Mouse (Mus musculus) monocyte, adult 2 months (primary cell): ENCODE data around the gene Fbxl14.
A peak's percentile ranks its signal among the peaks of the same experiment; 100 is the strongest.

Source experiments
- DNase-seq, 2 experiments: peaks; one replicate each; pipeline ENCODE4 v3.0.0; 2022; ENCODE audit warnings: low spot score in 2 of 2, low read depth in 1 of 2

The Fbxl14 gene

DNA sequence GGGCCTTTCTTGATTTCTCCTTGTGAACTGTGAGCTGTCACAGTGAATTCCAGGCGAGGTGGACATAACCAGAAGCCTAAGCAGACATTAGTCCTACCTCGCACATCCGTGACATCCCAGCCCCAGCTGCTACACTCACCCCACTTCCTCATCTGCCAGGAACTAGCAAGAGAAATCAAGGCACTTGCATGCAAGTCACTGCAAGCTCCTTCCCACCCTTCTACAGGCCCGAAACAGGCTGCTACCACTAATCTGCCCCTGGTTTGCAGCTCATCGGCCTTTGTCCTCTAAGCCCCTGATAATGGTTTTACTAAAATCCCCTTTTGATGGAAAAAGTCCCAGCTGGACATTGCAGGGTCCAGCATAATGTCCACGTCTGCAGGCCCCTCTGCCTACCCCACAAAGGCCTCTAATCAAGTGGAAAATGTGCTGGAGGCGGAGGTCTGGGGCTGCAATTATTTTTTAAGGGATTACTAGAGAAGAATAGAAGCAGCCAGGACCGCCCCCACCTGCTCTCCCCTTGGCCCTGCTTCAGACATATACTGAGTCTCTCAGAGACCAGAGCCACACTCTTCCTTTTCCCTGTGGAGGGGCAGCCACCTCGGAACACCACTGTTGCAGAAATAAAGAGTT lies 12.6 kb downstream of the Fbxl14 start:
- DNase-seq = no peak

DNA sequence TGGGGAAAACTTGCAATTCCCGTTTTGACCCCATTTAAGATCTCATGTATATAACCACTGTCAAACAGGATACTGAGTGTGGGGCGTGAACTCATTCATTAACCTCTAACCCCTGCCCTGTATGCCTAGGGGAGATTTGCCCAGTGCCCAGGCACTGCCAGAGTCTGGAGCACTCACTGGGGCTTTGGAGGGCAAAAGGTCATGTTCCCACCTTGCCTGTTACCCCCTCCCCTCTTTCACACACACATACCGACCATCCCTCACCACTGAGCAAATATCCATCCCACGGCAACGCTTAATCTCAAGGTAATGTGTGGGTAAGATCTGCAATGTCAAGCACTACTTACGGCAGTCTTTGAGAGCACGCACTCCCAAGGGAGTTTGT lies 13.2 kb downstream of the Fbxl14 start:
- no peak for DNase-seq

DNA sequence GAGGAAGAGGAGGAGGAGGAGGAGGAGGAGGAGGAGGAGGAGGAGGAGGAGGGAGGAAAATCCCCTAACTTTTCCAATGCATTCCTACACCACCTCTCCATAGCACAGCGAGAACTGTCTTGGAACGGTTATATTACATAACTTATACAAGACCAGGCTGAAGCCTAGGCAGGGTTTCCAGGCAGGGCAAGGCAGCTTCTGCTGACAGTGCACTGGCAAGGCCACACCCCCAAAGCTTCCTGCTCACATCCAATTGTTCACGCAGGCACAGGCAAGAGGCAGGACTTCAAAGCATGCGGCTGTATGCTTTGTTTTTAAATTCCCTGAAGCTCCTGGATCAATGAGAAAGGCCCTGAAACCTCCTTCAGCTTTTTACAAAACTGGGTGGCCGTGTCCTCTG lies 19.8 kb downstream of the Fbxl14 start:
- no peak for DNase-seq

DNA sequence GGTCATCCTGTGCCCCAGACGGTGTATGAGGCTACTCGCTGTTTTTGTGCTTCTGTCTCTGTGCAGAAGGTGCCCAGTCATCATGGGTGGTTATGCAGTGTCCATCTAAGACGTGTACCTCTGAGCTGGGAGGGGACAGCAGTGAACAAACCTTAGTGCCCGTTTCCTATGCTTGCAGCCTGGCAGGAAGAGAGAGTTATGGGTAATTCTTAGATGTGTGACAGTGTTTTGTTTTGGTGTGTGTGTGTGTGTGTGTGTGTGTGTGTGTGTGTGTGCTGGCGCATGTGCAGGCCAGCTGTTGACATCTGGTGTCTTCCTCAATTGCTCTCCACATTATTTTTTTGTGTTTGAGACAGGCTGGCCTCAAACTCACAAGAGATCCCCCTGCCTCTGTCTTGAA lies 20.6 kb downstream of the Fbxl14 start:
- DNase-seq = no peak

DNA sequence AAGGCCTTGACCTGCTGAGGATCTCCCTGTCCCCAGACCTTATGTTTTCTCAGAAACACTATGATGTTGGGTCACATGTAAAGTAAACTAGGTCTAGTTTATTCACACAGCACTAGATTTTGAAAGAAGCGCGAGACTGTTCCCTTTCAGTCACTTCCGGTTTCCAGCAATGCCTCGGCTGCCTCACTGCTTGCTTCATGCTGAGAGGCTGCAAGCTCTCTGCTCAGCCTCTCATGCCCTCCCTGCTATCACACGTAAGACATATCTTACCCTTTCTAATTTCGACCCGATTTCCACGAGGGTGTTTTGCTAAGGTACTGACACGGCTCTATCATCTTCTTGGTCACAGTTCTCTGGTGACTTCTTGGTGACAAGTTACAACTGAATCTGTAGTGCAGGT lies 22.6 kb downstream of the Fbxl14 start:
- DNase-seq = peak in 1 of 2 experiments; percentile 35

DNA sequence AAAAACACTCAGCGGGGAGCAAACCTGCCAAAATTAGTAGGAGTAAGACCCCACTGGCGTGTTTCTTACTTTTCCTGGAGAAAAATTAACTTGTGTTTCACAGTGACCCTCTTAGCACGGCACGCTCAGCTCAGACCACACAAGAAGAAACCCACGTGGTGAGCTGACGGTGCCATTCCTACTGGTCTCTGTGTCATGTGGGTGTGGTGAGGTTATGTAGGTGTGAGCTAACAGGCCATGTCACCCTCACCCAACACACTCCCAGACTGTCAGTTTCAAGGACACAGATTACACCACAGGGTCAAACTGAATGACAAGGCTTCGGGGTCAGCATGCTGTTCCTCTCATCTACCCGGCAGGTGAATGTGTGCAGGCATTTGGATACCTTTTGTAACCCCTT lies 25.3 kb downstream of the Fbxl14 start:
- no peak for DNase-seq

DNA sequence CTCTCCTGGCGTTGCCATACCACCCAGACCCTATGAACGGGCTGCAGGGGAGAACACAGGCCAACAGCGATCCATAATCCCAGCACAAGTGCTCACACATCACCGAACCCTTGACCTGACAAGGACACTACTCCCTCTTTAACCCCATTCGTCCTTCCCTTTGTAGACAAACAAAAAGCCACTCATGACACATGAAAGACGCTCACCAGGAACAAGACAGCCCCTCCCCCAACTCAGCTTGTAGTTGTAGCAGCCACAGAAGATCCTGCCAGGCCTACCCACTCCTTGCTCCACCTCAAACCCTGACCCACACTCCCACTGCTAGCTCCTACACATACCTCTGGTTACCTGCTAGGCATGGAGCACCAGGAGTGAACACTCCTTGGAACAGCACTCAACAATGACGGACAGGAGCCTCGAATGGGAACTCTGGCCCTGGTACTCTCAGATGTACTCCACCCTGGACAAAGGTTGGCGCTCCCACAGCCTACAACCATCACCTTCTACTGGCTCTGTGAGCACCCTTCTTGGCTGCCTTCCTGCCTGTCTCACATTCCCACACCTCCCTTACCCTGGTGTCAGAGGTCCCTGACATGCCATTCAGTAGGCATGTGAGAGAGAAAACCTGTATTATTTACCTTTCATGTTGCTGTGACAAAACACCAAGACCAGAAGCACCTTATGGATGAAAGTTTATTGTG lies 26.2 kb downstream of the Fbxl14 start:
- DNase-seq = no peak

DNA sequence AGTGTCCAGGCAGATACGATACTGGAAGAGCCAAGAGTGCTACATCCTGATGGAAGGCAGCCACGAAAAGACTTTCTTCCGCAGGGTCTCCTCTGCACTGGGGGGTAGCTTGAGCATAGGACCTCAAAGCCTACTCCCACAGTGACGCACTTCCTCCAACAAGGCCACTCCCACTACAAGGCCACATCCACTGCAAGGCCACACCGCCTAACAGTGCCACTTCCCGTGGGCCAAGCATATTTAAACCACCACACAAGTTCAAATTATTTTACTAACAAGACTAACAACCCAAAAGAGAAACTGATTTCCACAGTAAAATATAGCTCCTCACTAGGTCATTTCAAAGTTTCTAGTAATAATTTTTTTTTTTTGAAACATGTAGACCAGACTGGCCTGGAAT lies 28.8 kb downstream of the Fbxl14 start:
- DNase-seq = no peak

DNA sequence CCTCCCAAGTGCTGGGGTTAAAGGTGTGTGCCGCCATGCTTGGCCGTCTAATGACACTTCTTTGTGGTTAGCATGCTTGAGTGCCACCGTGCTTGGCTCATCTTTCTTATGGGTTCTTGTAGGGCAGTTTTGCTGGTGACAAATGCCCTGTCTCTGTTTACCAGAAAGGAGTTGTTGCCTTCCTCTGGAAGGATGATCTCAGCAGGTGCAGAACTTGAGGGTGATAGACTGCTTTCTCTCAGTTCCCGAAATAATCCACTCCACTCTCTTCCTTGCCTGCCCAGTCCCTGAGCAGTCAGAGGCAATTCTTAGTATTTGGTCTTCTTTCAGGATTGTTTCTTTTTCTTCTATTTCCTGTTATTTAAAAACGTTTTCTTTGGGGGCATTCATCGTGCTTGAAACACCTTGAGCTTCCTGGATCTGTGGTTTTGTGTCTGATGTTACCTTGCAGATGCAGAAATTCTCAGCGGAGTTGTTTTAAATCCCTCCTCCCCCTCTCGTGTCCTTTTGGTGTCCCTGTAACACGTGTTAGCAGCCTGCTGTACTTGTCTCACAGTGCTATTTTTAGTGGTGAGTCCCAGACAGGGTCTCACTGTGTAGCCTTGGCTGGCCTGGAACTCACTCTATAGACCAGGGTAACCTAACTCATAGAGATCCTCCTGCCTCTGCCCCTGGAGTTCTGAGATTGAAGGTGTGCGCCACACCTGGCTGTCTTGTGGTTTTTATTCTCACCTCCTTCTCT lies 29.3 kb downstream of the Fbxl14 start:
- no peak for DNase-seq

DNA sequence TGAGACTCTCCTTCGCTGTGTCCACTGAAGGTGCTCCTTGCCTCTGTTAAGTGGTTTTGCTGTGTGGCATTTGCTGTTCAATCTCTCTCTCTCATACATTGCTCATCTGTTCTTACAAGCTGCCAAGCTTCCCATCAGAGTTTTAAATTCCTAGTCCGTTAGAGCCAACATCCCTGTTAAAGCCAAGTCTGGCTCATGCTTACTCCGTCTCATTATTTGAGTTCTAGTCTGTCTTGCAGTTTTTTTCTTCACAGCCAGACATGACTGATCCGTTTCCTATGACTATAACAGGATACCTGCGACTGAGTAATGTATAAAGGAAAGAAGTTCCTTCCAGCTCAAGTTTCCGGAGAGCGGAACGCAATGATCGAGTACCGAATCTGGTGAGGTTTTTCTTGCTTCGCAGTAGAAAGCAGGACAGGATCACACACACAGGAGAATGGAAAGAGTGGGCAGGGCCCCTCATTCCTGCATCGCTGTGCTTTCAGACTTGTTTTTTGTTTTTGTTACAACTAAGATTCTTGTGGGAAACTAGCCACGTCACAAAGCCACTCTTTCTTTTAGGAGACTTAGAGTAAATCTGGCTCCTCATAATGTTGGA lies 30.1 kb downstream of the Fbxl14 start:
- DNase-seq = no peak

DNA sequence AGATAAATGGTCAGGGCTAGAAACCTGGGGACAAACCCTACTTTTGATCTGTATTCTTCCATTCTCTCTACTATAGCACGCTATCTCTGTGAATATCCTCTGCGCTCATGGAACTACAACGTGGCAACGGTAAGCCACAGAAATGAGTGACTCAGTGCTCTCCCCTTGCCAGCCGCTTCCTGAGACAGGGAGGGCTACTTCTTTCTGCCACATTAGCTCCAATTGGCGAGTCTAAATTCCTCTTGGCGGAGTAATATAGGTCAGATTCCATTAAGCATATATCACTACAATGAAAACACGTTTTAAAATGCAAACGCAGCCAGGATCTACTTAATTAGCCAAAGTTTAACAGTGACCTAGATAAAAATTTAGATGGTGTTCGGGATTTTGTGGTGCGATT lies 33.2 kb downstream of the Fbxl14 start:
- DNase-seq = no peak

DNA sequence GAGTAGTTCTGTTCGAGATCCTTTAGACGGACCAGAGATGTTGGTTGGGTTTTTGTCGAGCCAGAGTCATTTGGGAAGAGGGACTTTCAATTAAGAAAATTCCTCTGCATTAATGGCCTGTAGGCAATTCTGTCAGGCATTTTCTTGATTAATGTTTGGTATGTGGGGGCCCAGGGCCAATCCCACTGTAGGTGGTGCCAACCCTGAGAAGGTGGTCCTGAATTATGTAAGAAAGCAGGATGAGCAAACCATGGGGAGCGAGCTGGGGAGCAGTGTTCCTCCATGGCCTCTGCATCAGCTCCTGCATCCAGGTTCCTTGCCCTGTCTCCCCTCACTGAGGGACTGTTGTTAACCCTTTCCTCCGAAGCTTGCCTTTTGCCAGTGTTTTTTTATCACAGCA lies 34.0 kb downstream of the Fbxl14 start:
- DNase-seq = no peak

DNA sequence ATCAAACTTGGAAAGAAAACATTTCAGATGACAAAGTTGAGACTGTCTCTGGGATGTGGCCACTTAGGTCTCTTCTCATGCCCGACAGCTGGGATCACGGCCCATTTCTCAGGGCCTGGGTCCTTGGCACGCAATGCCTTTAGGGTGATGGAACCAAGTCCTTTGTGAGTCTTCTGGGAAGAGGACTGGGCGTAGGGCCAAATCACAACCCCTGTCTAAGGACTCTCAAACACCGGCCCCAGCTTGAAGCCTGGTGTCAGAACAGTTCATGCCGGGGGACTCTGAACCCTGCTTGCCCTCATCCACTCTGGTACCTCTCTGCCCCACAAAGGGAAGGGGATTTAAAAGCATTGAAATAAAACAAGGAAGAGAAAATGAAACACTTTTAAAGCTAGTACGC lies 34.6 kb downstream of the Fbxl14 start:
- no peak for DNase-seq

DNA sequence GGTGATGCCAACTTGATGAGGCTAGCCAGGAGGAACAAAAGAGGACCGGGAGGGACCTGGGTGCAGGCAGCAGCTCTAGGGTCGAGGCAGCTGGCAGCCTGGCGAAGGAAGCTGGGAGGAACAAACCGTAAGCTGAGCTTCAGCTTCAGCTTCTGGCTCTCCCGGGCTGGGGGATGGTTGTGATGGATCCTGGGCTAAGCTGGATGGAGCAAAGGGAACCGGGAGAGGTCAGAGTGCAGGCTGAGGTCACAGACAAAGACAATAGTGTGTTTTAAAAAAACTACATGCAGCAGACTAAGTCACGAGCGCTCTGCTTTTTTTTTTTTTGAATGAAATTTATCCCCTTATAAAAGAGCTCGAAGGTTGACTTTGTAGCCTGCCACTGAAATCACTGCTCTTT lies 41.3 kb downstream of the Fbxl14 start:
- no peak for DNase-seq

DNA sequence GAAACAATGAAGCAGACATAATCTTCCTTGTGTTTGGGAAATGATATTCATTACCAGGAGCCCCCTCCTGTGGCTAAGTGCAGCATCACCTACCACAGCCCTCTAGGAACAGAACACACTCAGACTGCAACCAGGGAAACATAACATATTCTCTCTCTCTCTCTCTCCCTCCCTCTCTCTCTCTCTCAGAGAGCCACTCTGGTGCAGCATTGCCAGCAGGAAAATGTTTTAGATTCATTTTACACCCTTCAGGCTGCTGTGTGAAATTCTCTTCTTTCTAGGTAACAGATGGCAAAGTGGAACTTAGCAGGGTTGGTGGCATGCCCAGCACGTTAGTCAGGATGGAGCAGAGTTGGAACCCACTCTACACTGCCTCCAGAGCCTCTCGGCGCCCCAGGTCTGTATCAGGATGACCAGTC lies 42.0 kb downstream of the Fbxl14 start:
- no peak for DNase-seq

DNA sequence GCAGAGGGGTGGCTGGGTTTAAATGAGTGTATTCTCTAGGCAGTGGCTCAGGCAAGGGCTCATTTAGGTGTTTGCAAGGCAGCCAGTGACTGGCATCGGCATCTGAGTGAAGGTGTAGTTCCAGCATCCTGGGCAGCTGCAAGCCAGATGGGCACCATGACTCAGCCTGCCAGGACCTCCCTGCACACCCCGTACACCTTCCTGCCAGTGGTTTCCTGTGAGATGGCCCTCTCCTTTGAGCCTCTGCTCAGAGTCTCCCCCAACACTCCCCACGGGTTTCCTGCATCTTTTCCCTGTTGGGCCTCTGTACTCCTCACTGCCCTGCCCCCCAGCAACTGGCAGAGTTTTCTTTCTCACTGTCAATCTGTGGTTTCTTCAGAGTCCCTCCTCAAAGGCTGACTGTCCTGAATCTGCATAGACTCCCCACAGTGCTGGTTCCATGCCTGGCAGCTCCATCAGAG lies 42.5 kb downstream of the Fbxl14 start:
- DNase-seq = no peak

DNA sequence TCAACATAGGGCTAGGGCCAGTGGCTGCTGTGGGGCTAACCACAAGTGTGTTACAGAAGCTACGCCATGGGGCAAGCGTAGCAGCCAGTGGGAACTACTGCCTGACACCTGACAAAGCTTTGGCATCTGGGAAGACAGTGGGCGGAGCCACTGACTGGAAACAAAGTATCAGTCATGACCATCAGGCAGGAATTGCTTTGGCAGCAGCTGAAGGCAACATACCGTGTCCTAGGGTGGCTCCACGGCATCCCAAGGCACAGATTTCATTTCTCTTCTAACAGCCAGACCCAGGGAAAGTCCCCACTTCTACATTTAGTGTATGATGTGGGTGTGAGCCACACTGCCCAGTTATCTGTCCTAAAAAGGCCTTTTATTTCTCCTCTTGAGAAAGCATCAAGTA lies 47.0 kb downstream of the Fbxl14 start:
- DNase-seq = no peak

DNA sequence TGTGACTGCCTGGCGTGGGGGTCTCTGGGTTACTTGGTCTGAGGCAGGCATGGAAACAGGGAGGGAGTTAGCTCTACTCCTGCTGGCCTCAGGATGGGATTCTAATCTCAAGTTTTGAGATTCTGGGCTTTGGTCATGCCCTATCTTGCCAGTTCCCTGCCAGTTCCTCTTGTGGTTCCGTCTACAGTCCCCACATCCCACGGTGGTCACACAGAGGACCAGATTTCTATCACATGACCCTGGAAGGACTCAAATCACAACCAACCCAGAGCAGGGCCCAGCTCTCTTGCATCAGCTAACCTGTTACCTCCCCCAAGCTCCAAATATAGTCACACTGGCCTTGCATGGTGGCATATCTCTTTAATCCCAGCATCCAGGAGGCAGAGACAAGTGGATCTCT lies 50.2 kb downstream of the Fbxl14 start:
- DNase-seq = no peak
